Mouse (Mus musculus) stomach, postnatal 0 days (tissue): ENCODE measurements around the gene Cdk14.

Experiments
- CTCF ChIP-seq: IDR thresholded peaks from 2 replicates; pipeline ENCODE4 v1.5.1; 2016; ENCODE audit warnings: antibody characterized with exemption, low read depth, mild to moderate bottlenecking, moderate library complexity
- EP300 ChIP-seq: optimal IDR thresholded peaks from 2 replicates; pipeline ENCODE3; 2016; ENCODE audit warnings: antibody characterized with exemption

DNA sequence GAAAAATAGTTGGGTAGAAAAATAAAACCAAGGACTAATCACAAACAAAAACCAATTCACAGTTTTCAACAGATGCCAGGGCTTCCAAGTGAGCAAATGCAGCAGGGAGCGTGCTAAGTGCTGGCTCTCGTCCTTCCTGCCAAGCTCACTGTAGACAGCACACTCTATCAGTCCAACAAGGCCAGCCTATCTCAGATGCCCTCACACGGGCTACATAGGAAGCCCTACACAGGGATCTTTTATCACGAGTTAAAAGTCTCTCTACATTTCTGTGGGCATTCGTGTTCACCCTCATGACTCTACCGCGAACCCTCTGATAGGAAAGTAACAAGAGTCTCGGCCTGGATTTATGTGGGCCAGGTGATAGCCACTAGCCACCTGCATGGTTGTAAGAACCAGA, 78.5 kb downstream of the Cdk14 start:
- no peak for TF ChIP-seq CTCF
- TF ChIP-seq EP300, result no peak
